ENCODE assay signal across 15 mouse cellular contexts in the genomic region with DNA sequence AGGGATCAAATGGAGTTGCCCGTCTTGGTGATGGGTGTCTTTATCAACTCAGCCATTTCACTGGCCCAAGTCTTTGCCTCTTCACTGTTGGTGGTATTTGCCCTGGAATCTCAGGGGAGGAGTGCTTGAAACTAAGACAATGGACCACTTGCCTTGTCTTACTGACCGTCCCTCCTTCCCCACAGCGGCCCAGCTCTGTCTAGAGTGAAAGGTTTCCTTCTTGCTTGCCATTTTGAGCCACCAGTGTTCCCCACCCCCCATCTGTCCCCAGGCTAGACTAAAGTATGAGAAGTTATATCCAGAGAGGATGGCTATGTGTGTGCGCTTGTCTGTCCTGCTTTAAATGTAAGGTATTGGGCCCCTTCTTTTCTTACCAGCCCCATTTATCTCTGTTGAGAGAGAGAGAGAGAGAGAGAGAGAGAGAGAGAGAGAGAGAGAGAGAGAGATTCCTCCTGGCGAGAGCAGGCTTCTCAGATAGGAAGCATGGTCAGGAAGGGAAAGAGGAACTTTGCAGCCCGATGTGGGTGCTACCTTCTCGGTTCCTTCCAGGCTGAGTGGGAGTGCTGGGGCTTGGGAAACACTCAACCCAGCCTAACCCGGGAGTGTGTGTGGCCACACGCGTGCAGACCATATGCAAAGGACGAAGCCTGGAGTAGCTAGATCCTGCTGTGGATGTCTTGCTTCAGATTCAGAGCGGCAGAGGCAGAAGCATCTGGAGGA. TPM values are rescaled to one million over a fixed set of nuclear protein-coding genes. Genes with fewer than 3 reads are reported as not detected.
DNase-seq lines count a peak whose midpoint lies in the region; ATAC-seq lines count a peak whose summit lies in the region.
"Had no signal": no experiment of that assay in that cellular context is flagged by ENCODE, and none has a peak within 500 bp of the region (broad histone marks: within the 10 kb centered on the region; RNA-seq: fewer than 3 reads in every experiment).

No protein-coding gene starts in this region.

- 72% methylated on average over 12 of the region's 12 CpGs for WGBS in heart, embryonic 10.5 days
- WGBS in neural tube, embryonic 15.5 days: 73% methylated on average over 12 of the region's 12 CpGs

- DNase-seq in layer of hippocampus, adult 11-12 months (ENCODE audit: low spot score): peak; percentile 39
- DNase-seq in layer of hippocampus, postnatal 25 days (ENCODE audit: extremely low spot score in 1 of 2, low spot score in 1 of 2): no peak
- DNase-seq in CD4-positive helper T cell, adult 2 months (ENCODE audit: low read depth, low spot score): peak; percentile 28
- DNase-seq in heart, embryonic 10.5 days (ENCODE audit: low spot score): no peak
- no peak for DNase-seq in neural tube, embryonic 10.5 days (ENCODE audit: extremely low spot score, low spot score)
- DNase-seq in urinary bladder, postnatal 14 days (ENCODE audit: low spot score): no peak
- DNase-seq: adrenal gland, adult 8-10 months; cerebellum, adult 8-10 months; layer of hippocampus, postnatal 36 days had no signal

- H3K27ac ChIP-seq in heart, embryonic 10.5 days: peak overlapping the region; percentile 36; the same call in 1 of the 2 replicates
- H3K27ac ChIP-seq in neural tube, embryonic 15.5 days (replicated peaks): no peak overlapping the region
- H3K27ac ChIP-seq: embryonic facial prominence, embryonic 12.5 days; forebrain, embryonic 15.5 days; limb, embryonic 15.5 days; midbrain, embryonic 15.5 days had no signal

- no peak overlapping the region for H3K4me3 ChIP-seq in heart, embryonic 10.5 days
- H3K4me3 ChIP-seq in neural tube, embryonic 15.5 days (replicated peaks): no peak overlapping the region
- H3K4me3 ChIP-seq: embryonic facial prominence, embryonic 12.5 days; forebrain, embryonic 15.5 days; limb, embryonic 15.5 days; midbrain, embryonic 15.5 days had no signal

- no peaks in the 10 kb centered on the region for H3K36me3 ChIP-seq in heart, embryonic 10.5 days
- H3K36me3 ChIP-seq in neural tube, embryonic 15.5 days: no peaks in the 10 kb centered on the region
- H3K36me3 ChIP-seq: embryonic facial prominence, embryonic 12.5 days; forebrain, embryonic 15.5 days; limb, embryonic 15.5 days; midbrain, embryonic 15.5 days had no signal

- H3K4me1 ChIP-seq in heart, embryonic 10.5 days: peaks cover 19% of the 10 kb centered on the region
- H3K4me1 ChIP-seq in neural tube, embryonic 15.5 days: no peaks in the 10 kb centered on the region
- H3K4me1 ChIP-seq: forebrain, embryonic 15.5 days; midbrain, embryonic 15.5 days had no signal

- peak; percentile 82 for ATAC-seq in monocyte, adult 5-6 weeks (replicated peaks; ENCODE audit: insufficient number of reproducible peaks, low FRiP score, low TSS enrichment, poor library complexity, severe bottlenecking)
- ATAC-seq in neural tube, embryonic 15.5 days (ENCODE audit: low FRiP score): no peak
- ATAC-seq: forebrain, embryonic 15.5 days; midbrain, embryonic 15.5 days had no signal

- no peaks in the 10 kb centered on the region for H3K27me3 ChIP-seq in heart, embryonic 10.5 days (ENCODE audit: insufficient read depth, poor library complexity, severe bottlenecking)
- no peaks in the 10 kb centered on the region for H3K27me3 ChIP-seq in neural tube, embryonic 15.5 days (replicated peaks)
- H3K27me3 ChIP-seq: embryonic facial prominence, embryonic 12.5 days; forebrain, embryonic 15.5 days; limb, embryonic 15.5 days; midbrain, embryonic 15.5 days had no signal

- H3K9me3 ChIP-seq in heart, embryonic 10.5 days: no peaks in the 10 kb centered on the region
- no peaks in the 10 kb centered on the region for H3K9me3 ChIP-seq in neural tube, embryonic 15.5 days (replicated peaks)
- H3K9me3 ChIP-seq: embryonic facial prominence, embryonic 12.5 days; forebrain, embryonic 15.5 days; limb, embryonic 15.5 days; midbrain, embryonic 15.5 days had no signal

- no peak overlapping the region for H3K4me2 ChIP-seq in neural tube, embryonic 15.5 days
- H3K4me2 ChIP-seq: embryonic facial prominence, embryonic 12.5 days; forebrain, embryonic 15.5 days; limb, embryonic 15.5 days; midbrain, embryonic 15.5 days had no signal

- no peak overlapping the region for H3K9ac ChIP-seq in neural tube, embryonic 15.5 days (replicated peaks)
- H3K9ac ChIP-seq: embryonic facial prominence, embryonic 12.5 days; forebrain, embryonic 15.5 days; limb, embryonic 15.5 days; midbrain, embryonic 15.5 days had no signal

RNA-seq across cellular contexts. Expression of gene Rhoh, which starts 0.6 kb away (rescaled TPM):
- total RNA-seq in layer of hippocampus, postnatal 25 days (2021): 1 to 10 TPM in 1 of 2 experiments, under 1 TPM in 1; 0.81 to 1.1 TPM
- polyA plus RNA-seq in heart, embryonic 10.5 days (2016; fragmentation: Nextera tagmentation; extraction: Ambion mirVana): 0.55 and 0.73 TPM in 2 replicates
- 33.3 to 42.9 TPM (median 38.6 TPM) in 3 replicates for total RNA-seq in monocyte, adult 5-6 weeks (2017)
- 0.78 and 12.5 TPM in 2 replicates for polyA plus RNA-seq in neural tube, embryonic 15.5 days (2015; fragmentation: Nextera tagmentation; extraction: Ambion mirVana)

Comparison
In these comparisons a context has a peak if more than half of its experiments do, and no peak if none do; other contexts are left out.
1. DNase-seq: peak in layer of hippocampus, adult 11-12 months (single experiment) and CD4-positive helper T cell, adult 2 months (single experiment); none in layer of hippocampus, postnatal 25 days (0 of 2), heart, embryonic 10.5 days (single experiment), neural tube, embryonic 10.5 days (single experiment) and urinary bladder, postnatal 14 days (single experiment).
2. RNA of gene Rhoh, which starts 0.6 kb away (total RNA-seq): 33.3 to 42.9 TPM in monocyte, adult 5-6 weeks; 0.81 to 1.1 TPM in layer of hippocampus, postnatal 25 days; every median in the first group is over 10 times any median in the second.